19 mouse cellular contexts compared by ENCODE assay signal in the genomic region with DNA sequence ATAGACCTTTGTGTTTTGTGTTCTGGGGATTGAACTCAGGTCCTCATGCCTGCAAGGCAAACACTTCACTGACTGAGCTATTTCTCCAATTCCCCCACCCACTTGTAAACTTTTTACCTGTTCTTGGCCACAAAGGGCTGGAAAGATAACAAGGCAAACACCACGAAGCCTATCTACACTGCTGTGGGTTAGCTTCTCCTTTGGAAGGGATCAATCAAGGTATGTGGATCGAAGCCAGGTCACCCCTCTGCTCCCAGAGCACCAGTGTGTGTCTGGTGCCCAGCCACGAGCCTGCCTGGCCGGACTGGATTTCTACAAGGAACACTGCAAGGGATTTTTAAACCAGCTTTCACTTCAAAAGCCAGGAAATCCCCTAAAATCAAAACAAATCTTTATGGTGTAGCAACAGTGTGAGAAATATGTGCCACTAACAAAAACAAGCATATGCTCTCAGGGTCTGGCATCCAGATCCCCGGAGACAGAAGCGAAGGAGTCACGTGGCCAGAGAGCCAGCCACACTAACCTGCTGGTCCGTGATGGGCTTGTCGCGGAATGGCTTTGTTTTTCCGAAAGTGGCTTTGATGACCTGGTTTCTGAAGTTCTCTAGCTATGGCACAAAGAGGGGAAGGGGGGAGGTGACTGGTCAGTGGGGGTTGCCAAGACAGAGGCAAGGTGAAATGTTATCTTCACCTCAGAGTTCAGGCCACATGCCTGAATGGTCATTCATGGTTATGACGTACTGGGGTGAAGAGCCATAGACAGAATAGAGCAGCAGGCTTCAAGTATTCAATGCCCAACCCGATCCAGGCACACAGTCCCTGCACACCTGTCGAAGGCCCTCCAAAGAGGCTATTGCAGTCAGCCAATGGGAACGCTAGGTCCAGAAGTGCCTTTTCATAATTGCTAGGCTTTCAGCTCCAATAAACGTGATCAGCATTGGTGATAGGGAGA. TPM values are rescaled to one million over a fixed set of nuclear protein-coding genes. Genes with fewer than 3 reads are reported as not detected.
DNase-seq lines count a peak whose midpoint lies in the region; ATAC-seq and TF ChIP-seq lines count a peak whose summit lies in the region.
"Had no signal": no experiment of that assay in that cellular context is flagged by ENCODE, and none has a peak within 500 bp of the region (broad histone marks: within the 10 kb centered on the region; RNA-seq: fewer than 3 reads in every experiment).

No protein-coding gene starts in this region.

- no peak overlapping the region for H3K4me2 ChIP-seq in forebrain, embryonic 14.5 days (ENCODE audit: low read length)
- no peak overlapping the region for H3K4me2 ChIP-seq in forebrain, embryonic 11.5 days (ENCODE audit: low read depth, low read length, severe bottlenecking)
- H3K4me2 ChIP-seq in embryonic facial prominence, embryonic 14.5 days (ENCODE audit: low read depth, low read length), result no peak overlapping the region
- H3K4me2 ChIP-seq: midbrain, embryonic 12.5 days had no signal

- no peak for TF ChIP-seq CTCF in C2C12 (IDR thresholded peaks at IDR 0.05; ENCODE audit: control insufficient read depth, insufficient read depth, insufficient read length)

- H3K27ac ChIP-seq in forebrain, embryonic 14.5 days (ENCODE audit: low read depth, low read length), result no peak overlapping the region; the same call in 1 of the 2 replicates
- no peak overlapping the region for H3K27ac ChIP-seq in forebrain, embryonic 11.5 days (ENCODE audit: low read depth, low read length)
- no peak overlapping the region for H3K27ac ChIP-seq in embryonic facial prominence, embryonic 14.5 days (replicated peaks; ENCODE audit: low read depth, low read length)
- H3K27ac ChIP-seq: forebrain, embryonic 10.5 days; heart, adult 2 months; liver, embryonic 14.5 days; midbrain, embryonic 12.5 days had no signal

- no peaks in the 10 kb centered on the region; the same call in 1 of the 2 replicates for H3K4me1 ChIP-seq in forebrain, embryonic 14.5 days (ENCODE audit: control insufficient read depth, insufficient read depth, low read length)
- no peaks in the 10 kb centered on the region for H3K4me1 ChIP-seq in forebrain, embryonic 11.5 days (replicated peaks; ENCODE audit: control insufficient read depth, insufficient read depth, low read length)
- 0 out of 2 replicates have a peak, but pooled peaks cover 5% of the 10 kb centered on the region for H3K4me1 ChIP-seq in embryonic facial prominence, embryonic 14.5 days (ENCODE audit: control insufficient read depth, insufficient read depth, low read length)

- no peak overlapping the region for H3K9ac ChIP-seq in forebrain, embryonic 14.5 days (ENCODE audit: low read length)
- no peak overlapping the region for H3K9ac ChIP-seq in forebrain, embryonic 11.5 days (ENCODE audit: low read length)
- H3K9ac ChIP-seq in embryonic facial prominence, embryonic 14.5 days (ENCODE audit: low read depth, low read length), result no peak overlapping the region
- H3K9ac ChIP-seq: liver, embryonic 14.5 days; midbrain, embryonic 12.5 days had no signal

- H3K79me3 ChIP-seq in C2C12 (ENCODE audit: low read depth), result no peaks in the 10 kb centered on the region

- H3ac ChIP-seq in C2C12 (ENCODE audit: control insufficient read depth, insufficient read length, low read depth), result no peak overlapping the region

- no peak overlapping the region for H3K4me3 ChIP-seq in forebrain, embryonic 14.5 days (ENCODE audit: low read depth, low read length)
- H3K4me3 ChIP-seq in forebrain, embryonic 11.5 days (ENCODE audit: low read depth, low read length), result no peak overlapping the region
- H3K4me3 ChIP-seq in C2C12 (ENCODE audit: insufficient read depth, poor library complexity, severe bottlenecking), result no peak overlapping the region
- no peak overlapping the region for H3K4me3 ChIP-seq in embryonic facial prominence, embryonic 14.5 days (ENCODE audit: low read depth, low read length)
- H3K4me3 ChIP-seq: forebrain, embryonic 10.5 days; heart, adult 2 months; midbrain, embryonic 12.5 days had no signal

- 81% methylated on average over 16 of the region's 16 CpGs for WGBS in forebrain, embryonic 14.5 days
- WGBS in forebrain, embryonic 11.5 days, result 82% methylated on average over 16 of the region's 16 CpGs
- 55% methylated on average over 16 of the region's 16 CpGs for WGBS in embryonic facial prominence, embryonic 14.5 days

- no peaks in the 10 kb centered on the region for H3K9me3 ChIP-seq in forebrain, embryonic 14.5 days (replicated peaks; ENCODE audit: control insufficient read depth, low read length)
- no peaks in the 10 kb centered on the region for H3K9me3 ChIP-seq in forebrain, embryonic 11.5 days (ENCODE audit: control insufficient read depth, low read length)
- H3K9me3 ChIP-seq in embryonic facial prominence, embryonic 14.5 days (ENCODE audit: control insufficient read depth, low read length), result no peaks in the 10 kb centered on the region
- H3K9me3 ChIP-seq: forebrain, embryonic 10.5 days; midbrain, embryonic 12.5 days had no signal

- no peaks in the 10 kb centered on the region for H3K79me2 ChIP-seq in C2C12 (ENCODE audit: control insufficient read depth, insufficient read depth)

- H3K36me3 ChIP-seq in forebrain, embryonic 14.5 days (ENCODE audit: control insufficient read depth, insufficient read depth, low read length), result no peaks in the 10 kb centered on the region
- H3K36me3 ChIP-seq in forebrain, embryonic 11.5 days (ENCODE audit: control insufficient read depth, insufficient read depth, low read length), result no peaks in the 10 kb centered on the region
- H3K36me3 ChIP-seq in C2C12 (ENCODE audit: control insufficient read depth, insufficient read depth), result no peaks in the 10 kb centered on the region
- no peaks in the 10 kb centered on the region for H3K36me3 ChIP-seq in embryonic facial prominence, embryonic 14.5 days (ENCODE audit: control insufficient read depth, insufficient read depth, low read length)
- H3K36me3 ChIP-seq: forebrain, embryonic 10.5 days; midbrain, embryonic 12.5 days had no signal

- ATAC-seq in forebrain, embryonic 14.5 days, result no peak
- no peak for ATAC-seq in forebrain, embryonic 11.5 days (replicated peaks; ENCODE audit: low FRiP score)
- no peak for ATAC-seq in embryonic facial prominence, embryonic 14.5 days (ENCODE audit: low read depth)

- peak; percentile 49 for DNase-seq in forebrain, embryonic 14.5 days (ENCODE audit: low spot score)
- no peak for DNase-seq in forebrain, embryonic 11.5 days (ENCODE audit: low spot score)
- DNase-seq in layer of hippocampus, adult 9-11 months, result peak; percentile 27
- DNase-seq in layer of hippocampus, postnatal 36 days, result no peak
- DNase-seq in embryonic facial prominence, embryonic 14.5 days (ENCODE audit: low spot score), result peak; percentile 29
- DNase-seq in right cerebral cortex, postnatal 36 days (ENCODE audit: low spot score in 2 of 2), result no peak
- DNase-seq in MN1 (ENCODE audit: low spot score), result no peak
- DNase-seq: cerebellum, adult 9-10 months; gastrocnemius, postnatal 14 days; heart, adult 2 months; heart, postnatal 36 days; kidney, adult 9 months; kidney, postnatal 25 days; thymus, postnatal 36 days had no signal

- H3K27me3 ChIP-seq in forebrain, embryonic 14.5 days (replicated peaks; ENCODE audit: control insufficient read depth, insufficient read depth, low read length), result no peaks in the 10 kb centered on the region
- no peaks in the 10 kb centered on the region for H3K27me3 ChIP-seq in forebrain, embryonic 11.5 days (ENCODE audit: control insufficient read depth, insufficient read depth, low read length)
- H3K27me3 ChIP-seq in C2C12 (ENCODE audit: control insufficient read depth, insufficient read depth, insufficient read length), result peaks cover 12% of the 10 kb centered on the region
- H3K27me3 ChIP-seq in embryonic facial prominence, embryonic 14.5 days (replicated peaks; ENCODE audit: control insufficient read depth, insufficient read depth, low read length), result no peaks in the 10 kb centered on the region

TF ChIP-seq in C2C12, 6 proteins besides CTCF, POLR2A, EP300 and RAD21:
- peak; percentile 62 for TF ChIP-seq USF1 (IDR thresholded peaks at IDR 0.05; ENCODE audit: low read depth)
- TF ChIP-seq MAX (IDR thresholded peaks at IDR 0.05), result no peak
- no peak for TF ChIP-seq MYOG (IDR thresholded peaks at IDR 0.05; ENCODE audit: control insufficient read depth, extremely low read depth, insufficient read length)
- TF ChIP-seq FOSL1 (IDR thresholded peaks at IDR 0.05; ENCODE audit: insufficient read depth, low read length, poor library complexity, severe bottlenecking), result no peak

RNA-seq across cellular contexts. Expression of a gene that starts 59.8 kb away (rescaled TPM):
- 1.3 and 2.2 TPM in 2 replicates for polyA plus RNA-seq in forebrain, embryonic 14.5 days (2014; fragmentation: Nextera tagmentation; extraction: Ambion mirVana)
- polyA plus RNA-seq in forebrain, embryonic 11.5 days (2014; fragmentation: Nextera tagmentation; extraction: Ambion mirVana), result 0.57 and 1.2 TPM in 2 replicates
- total RNA-seq in layer of hippocampus, postnatal 36 days (2021), result 1 to 10 TPM; 8.6 to 9.7 TPM
- 0.07 TPM for polyA plus RNA-seq in C2C12 (2012; fragmentation: generic; extraction: Trizol)
- 5.9 and 6.8 TPM in 2 replicates for polyA plus RNA-seq in embryonic facial prominence, embryonic 14.5 days (2014; fragmentation: Nextera tagmentation; extraction: Ambion mirVana)
- total RNA-seq: heart, postnatal 36 days; MEL had no signal

Comparison
In these comparisons a context has a peak if more than half of its experiments do, and no peak if none do; other contexts are left out.
1. DNase-seq: peak in forebrain, embryonic 14.5 days (single experiment), layer of hippocampus, adult 9-11 months (single experiment) and embryonic facial prominence, embryonic 14.5 days (single experiment); none in forebrain, embryonic 11.5 days (single experiment), layer of hippocampus, postnatal 36 days (0 of 2), right cerebral cortex, postnatal 36 days (0 of 2) and MN1 (single experiment).